Mouse (Mus musculus): ENCODE measurements at regions not wholly inside any gene's neighbourhood (a gene's known extent, or its start where the extent isn't known, plus 50 kb on each side); places are given as distances from the start of the nearest gene placed in this dataset.
A peak's percentile ranks its signal among the peaks of the same experiment; 100 is the strongest.

GRCm38 (mm10) chr6:141041781-141042625 is 207.1 kb upstream of the Pde3a start:
- Histone ChIP-seq H3K9ac (no peak overlapping the region), H3K27ac (no peak overlapping the region), H3K4me3 (no peak overlapping the region), H3K36me3 (ENCODE audit: poor library complexity, severe bottlenecking) (no peaks in the 10 kb centered on the region), H3K27me3 (0 out of 2 replicates have a peak, but pooled peaks cover 4% of the 10 kb centered on the region), H3K4me1 (no peaks in the 10 kb centered on the region), H3K4me2 (no peak overlapping the region), H3K9me3 (replicated peaks) (no peaks in the 10 kb centered on the region; the same call in 1 of the 2 replicates)
- WGBS = 86% methylated on average over 16 of the region's 16 CpGs
- no peak for ATAC-seq

DNA sequence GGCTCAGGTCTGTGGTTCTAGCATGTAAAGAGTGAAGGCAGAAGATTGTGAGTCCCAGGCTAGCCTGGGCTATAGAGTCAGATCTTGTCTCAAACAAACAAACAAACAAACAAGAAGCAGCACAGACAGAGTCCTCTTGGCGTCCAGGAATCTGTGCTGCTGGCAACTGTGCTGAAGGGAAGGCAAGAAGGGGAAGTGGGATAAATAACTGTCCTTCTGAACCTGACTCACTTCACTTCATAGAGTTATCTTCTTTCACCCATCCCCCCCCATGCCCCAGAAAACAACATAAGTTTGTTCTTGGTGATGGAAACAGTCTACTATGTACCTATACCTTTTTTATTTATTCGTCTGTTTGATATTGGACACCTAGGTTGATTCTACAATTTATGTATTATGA is 200.8 kb upstream of the Pde3a start:
- Histone ChIP-seq H3K27me3 (peaks cover 26% of the 10 kb centered on the region), H3K36me3 (ENCODE audit: poor library complexity, severe bottlenecking) (no peaks in the 10 kb centered on the region), H3K4me2 (no peak overlapping the region), H3K4me3 (no peak overlapping the region), H3K9ac (no peak overlapping the region), H3K4me1 (peaks cover 7% of the 10 kb centered on the region), H3K9me3 (replicated peaks) (no peaks in the 10 kb centered on the region), H3K27ac (no peak overlapping the region)
- 88% methylated on average over 2 of the region's 2 CpGs for WGBS
- no peak for ATAC-seq

GRCm38 (mm10) chr6:141050038-141050684 is 198.9 kb upstream of the Pde3a start:
- no peak overlapping the region for H3K27ac ChIP-seq
- H3K27me3 ChIP-seq = peaks cover 26% of the 10 kb centered on the region
- no peak overlapping the region for H3K4me3 ChIP-seq
- H3K4me1 ChIP-seq = peaks cover 7% of the 10 kb centered on the region
- peak; percentile 95 for ATAC-seq
- H3K4me2 ChIP-seq = peak overlapping the region; percentile 15; the same call in 1 of the 2 replicates
- no peaks in the 10 kb centered on the region for H3K9me3 ChIP-seq (replicated peaks)
- WGBS = 13% methylated on average over 11 of the region's 11 CpGs
- no peaks in the 10 kb centered on the region for H3K36me3 ChIP-seq (ENCODE audit: poor library complexity, severe bottlenecking)
- no peak overlapping the region for H3K9ac ChIP-seq

- Histone ChIP-seq H3K9me3 (replicated peaks) (peaks cover 4% of the 10 kb centered on the region), H3K4me1 (peaks cover 7% of the 10 kb centered on the region), H3K27me3 (peaks cover 9% of the 10 kb centered on the region), H3K9ac (no peak overlapping the region), H3K4me2 (no peak overlapping the region), H3K36me3 (ENCODE audit: poor library complexity, severe bottlenecking) (no peaks in the 10 kb centered on the region), H3K4me3 (no peak overlapping the region), H3K27ac (no peak overlapping the region)
- 93% methylated on average over 7 of the region's 7 CpGs for WGBS
- no peak for ATAC-seq
Measured at GRCm38 (mm10) chr6:141054026-141054425, 195.0 kb upstream of the Pde3a start.

- H3K4me3 ChIP-seq = no peak overlapping the region
- no peaks in the 10 kb centered on the region for H3K27me3 ChIP-seq
- H3K4me1 ChIP-seq = no peaks in the 10 kb centered on the region
- no peaks in the 10 kb centered on the region for H3K36me3 ChIP-seq (ENCODE audit: poor library complexity, severe bottlenecking)
- no peak overlapping the region for H3K4me2 ChIP-seq
- no peak overlapping the region for H3K27ac ChIP-seq
- WGBS = 96% methylated on average over 11 of the region's 11 CpGs
- peaks cover 4% of the 10 kb centered on the region for H3K9me3 ChIP-seq (replicated peaks)
- H3K9ac ChIP-seq = no peak overlapping the region
- no peak for ATAC-seq
Measured at GRCm38 (mm10) chr6:141059250-141059916, 189.7 kb upstream of the Pde3a start.

DNA sequence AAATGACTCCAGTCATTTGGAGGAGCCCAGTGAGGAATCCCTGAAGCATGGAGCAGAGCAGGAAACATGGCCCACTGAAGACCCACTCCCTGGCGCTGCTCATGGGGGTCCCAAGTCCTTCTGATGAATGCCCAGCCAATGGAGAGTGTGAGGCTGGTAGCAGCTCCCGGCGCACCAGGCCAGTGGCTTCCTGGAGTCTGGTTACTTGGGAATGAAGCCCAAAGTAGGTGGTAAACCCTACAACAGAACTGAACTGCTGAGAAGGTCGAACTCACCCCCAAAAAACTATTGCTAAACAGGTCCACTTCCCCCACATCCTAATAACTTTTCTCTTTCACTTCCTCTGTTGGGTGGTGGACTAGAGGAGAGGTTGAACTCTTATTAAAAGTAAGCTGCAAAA is 183.3 kb upstream of the Pde3a start:
- 77% methylated on average over 4 of the region's 4 CpGs for whole genome bisulfite sequencing
- H3K27me3 ChIP-seq = no peaks in the 10 kb centered on the region

GRCm38 (mm10) chr6:141068861-141069467 is 180.1 kb upstream of the Pde3a start:
- H3K36me3 ChIP-seq (ENCODE audit: poor library complexity, severe bottlenecking) = no peaks in the 10 kb centered on the region
- no peaks in the 10 kb centered on the region for H3K27me3 ChIP-seq
- H3K27ac ChIP-seq = no peak overlapping the region
- no peak overlapping the region for H3K9ac ChIP-seq
- H3K4me1 ChIP-seq = peaks cover 10% of the 10 kb centered on the region
- WGBS = 35% methylated on average over 6 of the region's 6 CpGs
- H3K4me2 ChIP-seq = no peak overlapping the region
- peak; percentile 41; the same call in 1 of the 2 replicates for ATAC-seq
- H3K9me3 ChIP-seq (replicated peaks) = no peaks in the 10 kb centered on the region; the same call in 1 of the 2 replicates
- no peak overlapping the region for H3K4me3 ChIP-seq

More for the DNA sequence above, 183.3 kb upstream of the Pde3a start:
- H3K9ac ChIP-seq = no peak overlapping the region
- no peaks in the 10 kb centered on the region for H3K36me3 ChIP-seq (ENCODE audit: poor library complexity, severe bottlenecking)
- ATAC-seq = no peak
- no peaks in the 10 kb centered on the region; the same call in 1 of the 2 replicates for H3K9me3 ChIP-seq (replicated peaks)
- no peak overlapping the region for H3K4me2 ChIP-seq
- no peak overlapping the region for H3K4me3 ChIP-seq
- no peak overlapping the region for H3K27ac ChIP-seq
- H3K4me1 ChIP-seq = peaks cover 10% of the 10 kb centered on the region

GRCm38 (mm10) chr6:141069896-141070295 is 179.2 kb upstream of the Pde3a start:
- no peak for ATAC-seq
- Histone ChIP-seq H3K27ac (no peak overlapping the region), H3K36me3 (ENCODE audit: poor library complexity, severe bottlenecking) (no peaks in the 10 kb centered on the region), H3K27me3 (no peaks in the 10 kb centered on the region), H3K4me2 (no peak overlapping the region), H3K9me3 (replicated peaks) (no peaks in the 10 kb centered on the region), H3K9ac (no peak overlapping the region), H3K4me1 (peaks cover 10% of the 10 kb centered on the region), H3K4me3 (no peak overlapping the region)
- WGBS = 96% methylated on average over 6 of the region's 6 CpGs

- 88% methylated on average over 2 of the region's 2 CpGs for WGBS
- H3K4me2 ChIP-seq = no peak overlapping the region
- no peak for ATAC-seq
- no peaks in the 10 kb centered on the region for H3K36me3 ChIP-seq (ENCODE audit: poor library complexity, severe bottlenecking)
- no peak overlapping the region for H3K27ac ChIP-seq
- no peak overlapping the region for H3K4me3 ChIP-seq
- no peaks in the 10 kb centered on the region for H3K9me3 ChIP-seq (replicated peaks)
- H3K27me3 ChIP-seq = no peaks in the 10 kb centered on the region
- H3K4me1 ChIP-seq = peaks cover 10% of the 10 kb centered on the region
- no peak overlapping the region for H3K9ac ChIP-seq
Measured at GRCm38 (mm10) chr6:141071507-141071906, 177.6 kb upstream of the Pde3a start.

DNA sequence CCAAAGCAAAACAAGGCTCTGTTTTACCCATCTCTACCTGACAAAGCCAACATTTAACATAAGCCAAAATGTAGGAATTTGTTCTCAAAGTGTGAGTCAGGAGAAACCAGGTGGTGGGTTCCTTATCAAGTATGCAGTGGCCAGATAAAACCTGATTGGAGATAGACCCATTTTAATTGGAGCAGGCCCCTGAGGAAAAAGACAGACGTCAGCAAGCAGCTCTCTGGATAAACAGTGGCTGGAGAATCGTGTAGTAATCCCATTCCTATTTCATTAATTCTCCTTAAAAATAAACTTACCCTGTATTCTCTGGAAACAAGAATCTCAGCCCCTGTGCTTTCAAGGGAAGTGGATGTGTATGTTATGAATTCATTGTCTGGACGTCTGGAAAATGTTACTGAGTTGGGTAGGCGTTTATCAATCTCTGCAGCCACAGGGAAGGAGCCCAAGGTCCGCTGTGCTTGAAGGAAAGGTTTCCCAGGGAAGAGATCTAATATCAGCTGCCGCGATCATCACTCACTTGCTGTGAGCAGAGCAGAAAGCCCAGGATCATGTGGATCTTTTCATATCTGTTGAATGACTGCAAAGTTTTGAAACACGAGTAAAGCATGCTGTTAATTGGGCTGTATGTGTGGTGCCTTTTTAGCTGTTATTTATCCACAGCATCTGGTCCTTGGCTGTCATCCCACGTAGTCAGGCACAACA is 157.8 kb upstream of the Pde3a start:
- Histone ChIP-seq H3K9me3 (replicated peaks) (no peaks in the 10 kb centered on the region), H3K36me3 (ENCODE audit: poor library complexity, severe bottlenecking) (no peaks in the 10 kb centered on the region), H3K4me3 (no peak overlapping the region), H3K27ac (no peak overlapping the region), H3K4me2 (no peak overlapping the region), H3K27me3 (no peaks in the 10 kb centered on the region), H3K9ac (no peak overlapping the region), H3K4me1 (no peaks in the 10 kb centered on the region)
- peak; percentile 38; the same call in 1 of the 2 replicates for ATAC-seq
- WGBS = 73% methylated on average over 9 of the region's 9 CpGs

- Histone ChIP-seq H3K4me1 (no peaks in the 10 kb centered on the region), H3K36me3 (ENCODE audit: poor library complexity, severe bottlenecking) (no peaks in the 10 kb centered on the region), H3K4me2 (no peak overlapping the region), H3K27ac (no peak overlapping the region), H3K27me3 (no peaks in the 10 kb centered on the region), H3K9ac (no peak overlapping the region), H3K9me3 (replicated peaks) (no peaks in the 10 kb centered on the region), H3K4me3 (no peak overlapping the region)
- ATAC-seq = peak; percentile 43; the same call in 1 of the 2 replicates
- 82% methylated on average over 6 of the region's 6 CpGs for WGBS
Measured at GRCm38 (mm10) chr6:141091781-141092140, 157.3 kb upstream of the Pde3a start.
